Mouse (Mus musculus): ENCODE measurements around the gene Brca2. TPM values are rescaled to one million over a fixed set of nuclear protein-coding genes. Genes with fewer than 3 reads are reported as not detected.

Gene Brca2
- polyA plus RNA-seq, 1 experiment from 2014 or later, result 17.1 TPM

DNA sequence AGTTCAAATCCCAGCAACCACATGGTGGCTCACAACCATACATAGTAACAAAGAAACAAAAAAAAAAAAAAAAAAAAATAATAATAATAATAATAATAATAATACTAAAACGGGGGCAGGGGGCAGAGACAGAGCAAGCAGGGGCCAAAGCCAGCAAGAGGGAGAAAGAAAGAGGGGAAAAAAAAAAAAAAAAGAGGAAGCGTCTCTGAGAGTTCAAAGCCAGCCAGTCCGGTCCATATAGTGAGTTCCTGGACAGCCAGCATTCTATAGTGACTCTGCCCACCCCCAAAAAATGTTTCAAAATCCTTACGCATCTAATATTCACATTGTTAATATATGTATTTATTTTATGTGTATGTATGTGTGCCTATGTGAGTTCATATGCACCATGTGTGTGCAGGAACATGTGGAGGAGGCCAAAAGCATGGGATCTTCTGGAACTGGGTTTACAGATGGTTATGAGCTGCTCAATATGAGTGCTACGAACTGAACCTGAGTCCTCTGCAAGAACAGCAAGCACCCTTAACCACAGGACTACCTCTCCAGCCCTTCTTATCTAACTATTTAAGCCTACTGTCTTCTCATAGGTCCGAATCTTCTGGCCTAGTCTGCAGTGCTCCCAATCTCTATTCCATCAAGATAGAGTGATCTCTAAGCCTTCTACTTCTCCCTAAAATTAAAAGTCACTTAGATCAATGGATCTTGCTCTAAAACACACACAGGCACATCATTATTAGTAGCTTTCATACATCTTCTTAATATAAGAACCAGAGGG, 11.8 kb upstream of the Brca2 start:
- H3K36me3 ChIP-seq (ENCODE audit: control insufficient read depth, insufficient read depth), result no peaks in the 10 kb centered on the region
- H3K9ac ChIP-seq (ENCODE audit: low read depth, low read length), result no peak overlapping the region
- no peaks in the 10 kb centered on the region for H3K27me3 ChIP-seq (ENCODE audit: control insufficient read depth, insufficient read depth, low read depth, low read length)
- H3K4me1 ChIP-seq (ENCODE audit: control insufficient read depth, low read depth, low read length), result no peaks in the 10 kb centered on the region
- no peaks in the 10 kb centered on the region for H3K9me3 ChIP-seq (replicated peaks; ENCODE audit: control insufficient read depth, low read length)
- H3K4me3 ChIP-seq (ENCODE audit: low read depth, low read length), result no peak overlapping the region
- WGBS (ENCODE audit: insufficient replicate concordance), result 56% methylated on average over 6 of the region's 6 CpGs
- no peak overlapping the region for H3K4me2 ChIP-seq (ENCODE audit: low read depth, low read length)
- no peak overlapping the region for H3K27ac ChIP-seq (ENCODE audit: low read length)
- no peak for ATAC-seq (ENCODE audit: low read depth)

DNA sequence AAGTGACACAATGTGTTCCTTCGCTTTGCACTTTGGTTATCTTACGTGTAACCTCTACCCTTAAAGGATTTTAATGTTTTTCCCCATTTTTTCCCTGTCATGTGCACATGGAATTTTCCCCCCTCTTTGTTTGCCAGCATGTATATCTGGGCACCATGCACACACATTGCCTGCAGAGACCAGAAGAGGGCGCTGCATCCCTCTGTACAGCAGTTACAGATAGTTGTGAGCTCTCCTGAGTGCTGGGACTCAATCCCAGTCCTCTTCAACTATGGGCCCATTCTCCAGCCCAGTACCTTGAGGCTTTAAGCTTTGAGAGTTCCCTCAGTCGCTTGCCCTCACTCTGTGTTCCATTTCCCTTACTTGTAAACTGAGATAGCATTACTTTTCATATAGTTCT, 9.2 kb upstream of the Brca2 start:
- Histone ChIP-seq H3K4me3 (ENCODE audit: low read depth, low read length) (no peak overlapping the region), H3K4me2 (ENCODE audit: low read depth, low read length) (no peak overlapping the region), H3K27ac (ENCODE audit: low read length) (no peak overlapping the region), H3K36me3 (ENCODE audit: control insufficient read depth, insufficient read depth) (no peaks in the 10 kb centered on the region), H3K27me3 (ENCODE audit: control insufficient read depth, insufficient read depth, low read depth, low read length) (no peaks in the 10 kb centered on the region), H3K9me3 (replicated peaks; ENCODE audit: control insufficient read depth, low read length) (no peaks in the 10 kb centered on the region), H3K9ac (ENCODE audit: low read depth, low read length) (no peak overlapping the region), H3K4me1 (ENCODE audit: control insufficient read depth, low read depth, low read length) (no peaks in the 10 kb centered on the region)
- ATAC-seq (ENCODE audit: low read depth), result no peak
- 71% methylated on average over 4 of the region's 4 CpGs for WGBS (ENCODE audit: insufficient replicate concordance)

DNA sequence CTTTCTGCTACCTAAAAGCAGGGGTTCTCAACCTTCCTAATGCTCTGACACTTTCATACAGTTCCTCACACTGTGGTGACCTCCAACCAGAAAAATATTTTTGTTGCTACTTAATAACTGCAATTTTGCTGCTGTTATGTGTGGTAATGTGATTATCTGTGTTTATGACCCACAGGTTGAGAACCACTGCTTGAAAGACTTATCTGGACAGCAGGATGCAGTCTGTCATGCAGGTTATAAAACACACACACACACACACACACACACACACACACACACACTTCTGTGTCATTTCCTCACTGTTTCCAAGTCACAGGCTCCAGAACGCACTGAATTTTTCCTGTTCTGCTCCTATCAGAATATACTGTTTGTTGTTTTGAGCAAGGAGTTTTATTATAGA, 8.4 kb upstream of the Brca2 start:
- H3K27me3 ChIP-seq (ENCODE audit: control insufficient read depth, insufficient read depth, low read depth, low read length), result no peaks in the 10 kb centered on the region

DNA sequence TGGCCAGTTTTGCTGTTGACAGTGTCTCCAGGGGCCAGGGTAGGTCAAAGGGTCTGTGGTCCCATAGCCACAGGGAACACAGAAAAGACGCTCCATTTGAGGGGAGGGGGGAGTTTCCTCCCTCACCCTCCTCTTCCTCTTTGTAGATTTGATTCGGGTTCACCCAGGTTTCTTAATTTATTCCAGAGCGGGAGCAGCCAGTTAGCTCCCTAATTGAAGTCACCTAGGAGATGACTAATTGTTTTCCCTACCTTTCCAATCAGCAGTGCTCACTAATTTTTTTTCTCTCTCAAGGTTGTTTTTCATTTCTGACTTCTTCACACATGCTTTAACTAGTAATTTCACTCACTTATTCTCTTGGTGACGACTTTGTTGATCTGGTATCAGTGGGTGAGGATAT, 4.4 kb upstream of the Brca2 start, which contains the start of gene Zar1l:
TSS of gene Zar1l (minus strand) at position 101 of the 400 bp plus-strand sequence.
- Histone ChIP-seq H3K4me1 (ENCODE audit: control insufficient read depth, low read depth, low read length) (peaks cover 4% of the 10 kb centered on the region), H3K4me2 (ENCODE audit: low read depth, low read length) (no peak within 1 kb of the TSS), H3K27ac (ENCODE audit: low read length) (no peak within 1 kb of the TSS), H3K9ac (ENCODE audit: low read depth, low read length) (no peak within 1 kb of the TSS), H3K27me3 (ENCODE audit: control insufficient read depth, insufficient read depth, low read depth, low read length) (no peaks in the 10 kb centered on the region), H3K36me3 (ENCODE audit: control insufficient read depth, insufficient read depth) (no peaks in the 10 kb centered on the region), H3K9me3 (replicated peaks; ENCODE audit: control insufficient read depth, low read length) (no peaks in the 10 kb centered on the region), H3K4me3 (ENCODE audit: low read depth, low read length) (no peak within 1 kb of the TSS)
- 49% methylated on average over 4 of the region's 4 CpGs for WGBS (ENCODE audit: insufficient replicate concordance)
- no peak for ATAC-seq (ENCODE audit: low read depth)

More for the DNA sequence above, 8.4 kb upstream of the Brca2 start:
- no peak overlapping the region for H3K4me2 ChIP-seq (ENCODE audit: low read depth, low read length)
- no peaks in the 10 kb centered on the region for H3K4me1 ChIP-seq (ENCODE audit: control insufficient read depth, low read depth, low read length)
- H3K9ac ChIP-seq (ENCODE audit: low read depth, low read length), result no peak overlapping the region
- no peak overlapping the region for H3K27ac ChIP-seq (ENCODE audit: low read length)
- no peak for ATAC-seq (ENCODE audit: low read depth)
- H3K9me3 ChIP-seq (replicated peaks; ENCODE audit: control insufficient read depth, low read length), result no peaks in the 10 kb centered on the region
- no peaks in the 10 kb centered on the region for H3K36me3 ChIP-seq (ENCODE audit: control insufficient read depth, insufficient read depth)
- WGBS (ENCODE audit: insufficient replicate concordance), result 65% methylated on average over 1 of the region's 1 CpGs
- H3K4me3 ChIP-seq (ENCODE audit: low read depth, low read length), result no peak overlapping the region

DNA sequence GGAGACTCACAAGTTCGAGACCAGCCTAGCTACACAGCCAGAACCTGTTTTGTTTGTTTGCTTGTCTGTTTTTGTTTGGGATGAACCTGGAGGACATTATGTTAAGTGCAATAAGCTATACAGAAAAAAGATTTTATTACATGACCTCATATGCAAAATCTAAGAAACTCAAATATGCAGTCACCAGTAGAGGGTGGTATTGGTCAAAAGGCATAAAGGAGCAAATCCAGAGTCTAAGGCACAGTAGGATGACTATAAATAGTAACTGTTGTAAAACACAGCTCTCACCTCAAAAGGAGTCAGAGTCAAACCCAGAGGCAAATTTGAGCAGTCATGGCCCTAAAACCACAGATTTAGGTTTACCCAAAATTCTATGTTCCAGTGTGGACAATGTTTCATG, 2.9 kb upstream of the Brca2 start:
- ATAC-seq (ENCODE audit: low read depth), result no peak
- Histone ChIP-seq H3K4me3 (ENCODE audit: low read depth, low read length) (no peak overlapping the region), H3K4me1 (ENCODE audit: control insufficient read depth, low read depth, low read length) (peaks cover 12% of the 10 kb centered on the region), H3K36me3 (ENCODE audit: control insufficient read depth, insufficient read depth) (no peaks in the 10 kb centered on the region), H3K4me2 (ENCODE audit: low read depth, low read length) (no peak overlapping the region), H3K9me3 (replicated peaks; ENCODE audit: control insufficient read depth, low read length) (no peaks in the 10 kb centered on the region), H3K27me3 (ENCODE audit: control insufficient read depth, insufficient read depth, low read depth, low read length) (no peaks in the 10 kb centered on the region), H3K9ac (ENCODE audit: low read depth, low read length) (no peak overlapping the region), H3K27ac (ENCODE audit: low read length) (no peak overlapping the region)
- WGBS (ENCODE audit: insufficient replicate concordance), result 76% methylated on average over 1 of the region's 1 CpGs

DNA sequence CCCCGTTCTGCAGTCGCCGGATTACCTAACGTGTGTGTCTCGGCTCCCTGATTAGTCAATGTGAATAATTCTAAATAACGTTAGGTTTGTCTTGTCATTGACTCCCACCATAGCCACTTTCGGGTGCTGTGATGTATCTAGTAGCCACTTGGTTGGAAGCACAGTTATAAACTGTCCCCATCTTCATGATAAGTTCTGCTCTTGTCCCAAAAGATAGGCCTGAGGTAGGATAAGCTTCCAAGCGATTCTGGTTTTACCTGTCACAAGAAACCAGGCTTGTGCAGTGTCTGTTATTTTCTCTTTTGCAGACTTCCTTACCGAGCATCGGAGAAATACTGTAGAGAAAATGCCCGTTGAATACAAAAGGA, 421 bp downstream of the Brca2 start:
- peak overlapping the region; percentile 79 for H3K4me2 ChIP-seq (ENCODE audit: low read depth, low read length)
- H3K4me1 ChIP-seq (ENCODE audit: control insufficient read depth, low read depth, low read length), result peaks cover 15% of the 10 kb centered on the region
- no peaks in the 10 kb centered on the region for H3K27me3 ChIP-seq (ENCODE audit: control insufficient read depth, insufficient read depth, low read depth, low read length)
- H3K9ac ChIP-seq (ENCODE audit: low read depth, low read length), result peak overlapping the region; percentile 95
- H3K4me3 ChIP-seq (ENCODE audit: low read depth, low read length), result peak overlapping the region; percentile 88
- ATAC-seq (ENCODE audit: low read depth), result peak; percentile 54
- WGBS (ENCODE audit: insufficient replicate concordance), result 4% methylated on average over 11 of the region's 11 CpGs
- H3K36me3 ChIP-seq (ENCODE audit: control insufficient read depth, insufficient read depth), result 0 out of 2 replicates have a peak, but pooled peaks cover 3% of the 10 kb centered on the region
- no peaks in the 10 kb centered on the region for H3K9me3 ChIP-seq (replicated peaks; ENCODE audit: control insufficient read depth, low read length)
- H3K27ac ChIP-seq (ENCODE audit: low read length), result peak overlapping the region; percentile 79

DNA sequence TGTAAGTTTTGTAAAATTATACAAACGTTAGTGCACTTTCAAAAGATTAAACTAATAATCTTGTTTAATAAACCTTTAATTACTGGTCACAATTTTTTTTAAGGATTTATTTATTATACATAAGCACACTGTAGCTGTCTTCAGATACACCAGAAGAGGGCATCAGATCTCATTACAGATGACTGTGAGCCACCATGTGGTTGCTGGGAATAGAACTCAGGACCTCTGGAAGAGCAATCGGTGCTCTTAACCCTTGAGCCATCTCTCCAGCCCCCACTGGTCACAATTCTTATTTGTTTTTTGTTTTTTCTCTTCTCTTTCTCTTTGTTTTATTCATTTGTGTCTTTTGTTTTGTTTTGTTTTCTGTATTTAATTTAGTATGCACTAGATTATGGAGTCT, 2.8 kb downstream of the Brca2 start:
- Histone ChIP-seq H3K4me2 (ENCODE audit: low read depth, low read length) (no peak overlapping the region), H3K9me3 (replicated peaks; ENCODE audit: control insufficient read depth, low read length) (no peaks in the 10 kb centered on the region), H3K4me3 (ENCODE audit: low read depth, low read length) (no peak overlapping the region), H3K9ac (ENCODE audit: low read depth, low read length) (no peak overlapping the region), H3K27ac (ENCODE audit: low read length) (no peak overlapping the region), H3K27me3 (ENCODE audit: control insufficient read depth, insufficient read depth, low read depth, low read length) (no peaks in the 10 kb centered on the region), H3K4me1 (ENCODE audit: control insufficient read depth, low read depth, low read length) (peaks cover 19% of the 10 kb centered on the region), H3K36me3 (ENCODE audit: control insufficient read depth, insufficient read depth) (peaks cover 3% of the 10 kb centered on the region)
- WGBS (ENCODE audit: insufficient replicate concordance), result 75% methylated on average over 2 of the region's 2 CpGs
- ATAC-seq (ENCODE audit: low read depth), result no peak

DNA sequence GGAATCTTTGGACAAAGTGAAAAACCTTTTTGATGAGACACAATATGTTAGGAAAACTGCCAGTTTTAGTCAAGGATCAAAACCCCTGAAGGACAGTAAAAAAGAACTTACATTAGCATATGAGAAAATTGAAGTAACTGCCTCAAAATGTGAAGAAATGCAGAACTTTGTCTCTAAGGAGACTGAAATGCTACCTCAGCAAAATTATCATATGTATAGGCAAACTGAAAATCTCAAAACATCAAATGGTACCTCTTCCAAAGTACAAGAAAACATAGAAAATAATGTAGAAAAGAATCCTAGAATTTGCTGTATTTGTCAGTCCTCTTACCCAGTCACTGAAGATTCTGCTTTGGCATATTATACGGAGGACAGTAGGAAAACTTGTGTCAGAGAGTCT, 18.9 kb downstream of the Brca2 start:
- Histone ChIP-seq H3K9ac (ENCODE audit: low read depth, low read length) (no peak overlapping the region), H3K4me2 (ENCODE audit: low read depth, low read length) (no peak overlapping the region), H3K4me3 (ENCODE audit: low read depth, low read length) (no peak overlapping the region), H3K36me3 (ENCODE audit: control insufficient read depth, insufficient read depth) (peaks cover 27% of the 10 kb centered on the region), H3K27me3 (ENCODE audit: control insufficient read depth, insufficient read depth, low read depth, low read length) (no peaks in the 10 kb centered on the region), H3K9me3 (replicated peaks; ENCODE audit: control insufficient read depth, low read length) (peaks cover 2% of the 10 kb centered on the region; the same call in 1 of the 2 replicates), H3K27ac (ENCODE audit: low read length) (no peak overlapping the region), H3K4me1 (ENCODE audit: control insufficient read depth, low read depth, low read length) (no peaks in the 10 kb centered on the region)
- no peak for ATAC-seq (ENCODE audit: low read depth)
- WGBS (ENCODE audit: insufficient replicate concordance), result 94% methylated on average over 1 of the region's 1 CpGs

DNA sequence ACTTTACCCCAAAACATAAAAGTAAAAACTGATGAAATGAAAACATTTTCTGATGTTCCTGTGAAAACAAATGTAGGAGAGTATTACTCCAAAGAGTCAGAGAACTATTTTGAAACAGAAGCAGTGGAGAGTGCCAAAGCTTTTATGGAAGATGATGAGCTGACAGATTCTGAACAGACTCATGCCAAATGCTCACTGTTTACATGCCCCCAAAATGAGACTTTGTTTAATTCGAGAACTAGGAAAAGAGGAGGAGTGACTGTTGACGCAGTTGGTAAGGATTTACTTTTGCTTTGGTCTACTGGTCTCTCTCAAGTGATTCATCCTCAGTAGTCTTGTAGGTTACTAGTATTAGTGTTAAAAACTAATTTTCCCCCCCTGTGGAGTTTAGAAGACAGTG, 20.8 kb downstream of the Brca2 start:
- Histone ChIP-seq H3K9me3 (replicated peaks; ENCODE audit: control insufficient read depth, low read length) (peaks cover 2% of the 10 kb centered on the region; the same call in 1 of the 2 replicates), H3K4me2 (ENCODE audit: low read depth, low read length) (no peak overlapping the region), H3K4me3 (ENCODE audit: low read depth, low read length) (no peak overlapping the region), H3K27me3 (ENCODE audit: control insufficient read depth, insufficient read depth, low read depth, low read length) (no peaks in the 10 kb centered on the region), H3K4me1 (ENCODE audit: control insufficient read depth, low read depth, low read length) (no peaks in the 10 kb centered on the region), H3K27ac (ENCODE audit: low read length) (no peak overlapping the region), H3K9ac (ENCODE audit: low read depth, low read length) (no peak overlapping the region), H3K36me3 (ENCODE audit: control insufficient read depth, insufficient read depth) (peaks cover 17% of the 10 kb centered on the region)
- no peak for ATAC-seq (ENCODE audit: low read depth)
- WGBS (ENCODE audit: insufficient replicate concordance), result 88% methylated on average over 2 of the region's 2 CpGs

Data from liver, embryonic 16.5 days (tissue).